Mouse (Mus musculus) lung, embryonic 16.5 days (tissue): ENCODE measurements around the gene Sem1. TPM values are rescaled to one million over a fixed set of nuclear protein-coding genes. Genes with fewer than 3 reads are reported as not detected.
"Not testable (repeated sequence)": the region's sequence is repeated elsewhere in the genome, so short reads cannot be mapped to it uniquely, and the experiment has no call there.

Source experiments
- ATAC-seq: fragments of 200-750 bp; cut with Nextera tagmentation; 2 replicates; pipeline ENCODE4 v1.8.0; 2017; ENCODE audit warnings: low read depth, mild to moderate bottlenecking, moderate library complexity
- H3K27ac ChIP-seq: fragments of 300-500 bp; sonication (generic); 2 replicates; pipeline ENCODE4 v1.5.1; 2014; ENCODE audit warnings: mild to moderate bottlenecking, control low read depth, low read length
- H3K27me3 ChIP-seq: fragments of 300-500 bp; sonication (generic); 2 replicates; pipeline ENCODE4 v1.6.1; 2014; ENCODE audit warnings: low read depth, low read length, mixed read lengths; ENCODE audit not compliant: control insufficient read depth, insufficient read depth
- H3K36me3 ChIP-seq: fragments of 300-500 bp; sonication (generic); 2 replicates; pipeline ENCODE4 v1.6.1; 2014; ENCODE audit warnings: low read length; ENCODE audit not compliant: control insufficient read depth, insufficient read depth
- H3K4me1 ChIP-seq: fragments of 300-500 bp; sonication (generic); replicated peaks from 2 replicates; pipeline ENCODE4 v1.6.1; 2014; ENCODE audit warnings: low read length, mixed read lengths; ENCODE audit not compliant: control insufficient read depth, insufficient read depth
- H3K4me2 ChIP-seq: fragments of 300-500 bp; sonication (generic); 2 replicates; pipeline ENCODE4 v1.6.1; 2014; ENCODE audit warnings: low read depth, low read length, control low read depth
- H3K4me3 ChIP-seq: fragments of 300-500 bp; sonication (generic); 2 replicates; pipeline ENCODE4 v1.5.1; 2014; ENCODE audit warnings: mild to moderate bottlenecking, low read length, control low read depth
- H3K9ac ChIP-seq: fragments of 300-500 bp; sonication (generic); 2 replicates; pipeline ENCODE4 v1.6.1; 2014; ENCODE audit warnings: low read length, control low read depth
- H3K9me3 ChIP-seq: fragments of 300-500 bp; sonication (generic); 2 replicates; pipeline ENCODE4 v1.6.1; 2016; ENCODE audit warnings: low read length; ENCODE audit not compliant: control insufficient read depth
- WGBS: fragments of 180-500 bp; shearing (Covaris S2); extraction: QIAGEN DNeasy Blood & Tissue Kit; methylation state at CpG from one replicate; pipeline ENCODE4 v1.1.7; 2014; 5-methylcytosine and 5-hydroxymethylcytosine counted together
- polyA plus RNA-seq: library from polyadenylated mRNA; unstranded; fragments of >200 nt; fragmentation: Nextera tagmentation; extraction: Ambion mirVana; gene quantifications from 2 replicates; pipeline ENCODE4 v1.2.1, GENCODE M21; 2015

The Sem1 gene
- polyA plus RNA-seq, 1 experiment from 2014 or later = 254 TPM

- ATAC-seq = no peak
- Histone ChIP-seq H3K9ac (no peak overlapping the region), H3K4me1 (no peaks in the 10 kb centered on the region), H3K4me2 (no peak overlapping the region), H3K27me3 (no peaks in the 10 kb centered on the region), H3K9me3 (no peaks in the 10 kb centered on the region), H3K27ac (no peak overlapping the region), H3K36me3 (no peaks in the 10 kb centered on the region), H3K4me3 (no peak overlapping the region)
- 68% methylated on average over 5 of the region's 5 CpGs for WGBS
These were observed 41.5 kb downstream of the Sem1 start for GRCm38 (mm10) chr6:6536781-6537466.

GRCm38 (mm10) chr6:6536359-6536758, 42.1 kb downstream of the Sem1 start:
- WGBS = 98% methylated on average over 4 of the region's 5 CpGs
- not testable (repeated sequence) for H3K9me3 ChIP-seq, H3K27me3 ChIP-seq, H3K36me3 ChIP-seq, H3K27ac ChIP-seq, H3K4me3 ChIP-seq, H3K9ac ChIP-seq, H3K4me2 ChIP-seq, ATAC-seq, H3K4me1 ChIP-seq
